Mouse (Mus musculus) frontal cortex, postnatal 36 days (tissue): Measurements from ENCODE around the gene Prss43.
A peak's percentile ranks its signal among the peaks of the same experiment; 100 is the strongest.
"Not testable (repeated sequence)": the region's sequence is repeated elsewhere in the genome, so short reads cannot be mapped to it uniquely, and the experiment has no call there.

Experiments used
- DNase-seq, 2 experiments: peaks; one replicate each; pipeline ENCODE4 v3.0.0; 2022; ENCODE audit warnings: low spot score in 2 of 2

The Prss43 gene

DNA sequence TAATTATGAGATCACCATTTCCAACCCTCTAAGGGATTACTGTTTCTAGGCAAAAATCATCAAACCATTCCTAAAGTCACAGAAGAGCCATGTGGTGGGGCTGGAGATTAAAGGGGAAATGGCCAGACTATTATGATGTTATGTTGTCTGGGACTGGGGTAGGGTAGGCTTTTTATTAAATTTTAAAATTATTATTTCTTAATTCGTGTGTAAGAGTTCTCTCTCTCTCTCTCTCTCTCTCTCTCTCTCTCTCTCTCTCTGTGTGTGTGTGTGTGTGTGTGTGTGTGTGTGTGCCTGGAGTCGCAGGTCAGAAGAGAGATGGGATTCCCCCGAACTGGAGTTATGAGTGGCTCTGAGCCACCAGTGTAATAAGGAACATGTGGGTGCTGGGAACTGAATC is at the start of gene Prss43:
TSS of gene Prss43 (plus strand) at position 301 of the 400 bp plus-strand sequence.
- DNase-seq: no peak

DNA sequence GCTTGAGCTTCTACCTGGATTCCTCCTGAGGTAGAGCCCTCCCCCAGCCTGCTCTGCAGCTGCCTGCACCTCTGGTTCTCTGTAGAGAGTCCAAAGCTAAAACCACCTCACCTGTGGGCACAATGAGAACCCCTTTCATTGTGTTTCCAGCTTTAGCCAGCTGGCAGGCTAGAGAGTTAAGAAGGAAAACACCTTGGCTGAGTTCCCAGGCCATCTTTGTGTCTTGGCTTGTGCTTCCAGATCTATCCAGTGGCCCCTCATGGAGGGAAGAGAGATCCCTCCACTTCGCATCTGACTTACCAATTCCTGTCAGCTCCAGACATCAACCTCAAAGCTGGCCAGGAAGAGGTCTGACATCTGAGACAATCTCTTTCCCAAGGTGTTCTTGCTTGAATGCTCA is 48.4 kb upstream of the Prss43 start:
- DNase-seq: no peak

DNA sequence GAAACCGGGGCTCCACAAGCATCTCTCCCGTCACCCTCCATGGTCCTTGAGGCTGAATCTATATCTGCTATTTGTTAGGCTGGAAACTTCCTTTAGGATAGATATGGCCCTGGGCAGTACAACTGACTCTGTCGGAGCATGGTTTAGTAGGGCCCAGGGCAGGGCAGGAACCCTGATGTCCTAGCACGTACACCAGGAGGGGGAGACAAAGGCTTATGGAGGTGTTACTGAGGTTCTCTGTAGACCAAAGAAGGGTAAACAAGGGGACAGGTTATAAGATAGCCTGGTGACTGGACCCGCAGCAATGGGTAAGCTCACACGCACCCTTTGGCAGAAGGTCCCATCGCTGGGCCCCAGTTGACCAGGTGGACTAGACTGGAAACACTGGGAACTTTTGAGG is 47.9 kb upstream of the Prss43 start:
- DNase-seq: no peak

DNA sequence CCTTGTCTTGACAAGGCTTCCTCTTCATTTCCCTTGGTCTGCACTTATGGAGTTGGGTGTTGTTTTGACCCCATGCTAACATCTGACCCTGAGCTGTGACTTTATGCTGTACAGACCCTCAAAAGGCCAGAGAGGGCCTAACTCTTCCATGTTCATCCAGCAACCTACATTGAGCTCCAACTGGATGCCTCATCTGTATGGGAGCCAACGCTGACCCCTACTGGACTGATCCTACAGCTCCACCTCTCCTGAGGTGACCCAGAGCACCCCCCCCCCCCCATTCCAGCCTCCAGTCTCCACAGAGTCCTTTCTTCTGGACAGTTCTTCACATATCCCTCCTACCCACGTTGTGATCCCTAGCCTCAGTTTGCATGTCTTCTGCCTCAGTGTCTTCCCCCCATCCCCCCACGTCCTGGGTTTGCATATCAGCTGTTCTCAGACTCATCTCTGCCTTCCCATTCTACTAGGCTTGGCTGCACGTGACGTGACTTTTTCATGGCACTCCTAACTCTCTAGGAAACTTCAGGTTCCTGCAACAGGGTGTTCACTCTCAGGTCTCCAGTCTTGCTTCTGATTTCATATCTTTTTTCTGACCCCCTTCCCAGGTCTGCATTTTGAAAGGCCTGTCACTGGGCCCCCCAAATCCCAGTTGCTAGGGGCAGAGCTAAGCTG is 47.1 kb upstream of the Prss43 start:
- no peak for DNase-seq

DNA sequence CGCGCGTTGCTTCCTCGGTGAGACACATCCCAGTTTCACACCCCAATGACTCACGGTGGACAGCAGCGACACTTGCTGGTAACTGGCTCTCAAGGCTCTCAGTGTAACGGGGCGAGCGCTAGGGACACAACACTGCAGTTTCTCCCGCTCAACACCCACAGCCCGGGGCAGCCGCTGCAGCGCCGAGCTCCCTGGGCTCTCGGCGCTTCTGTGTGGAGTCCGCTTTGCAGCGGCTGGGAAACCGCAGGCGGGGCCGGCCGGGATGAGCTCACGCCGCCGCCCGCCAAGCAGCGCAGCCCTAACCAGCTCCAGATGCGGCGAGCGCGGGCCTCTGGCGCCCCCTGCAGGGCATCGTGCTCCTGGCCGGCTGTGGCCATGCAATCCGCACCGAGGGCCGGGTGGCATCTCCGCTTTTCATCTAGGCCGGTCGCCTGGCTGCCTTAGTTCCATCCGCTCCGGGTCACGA is 45.2 kb upstream of the Prss43 start:
- peak; percentile 93 to 94 for DNase-seq

DNA sequence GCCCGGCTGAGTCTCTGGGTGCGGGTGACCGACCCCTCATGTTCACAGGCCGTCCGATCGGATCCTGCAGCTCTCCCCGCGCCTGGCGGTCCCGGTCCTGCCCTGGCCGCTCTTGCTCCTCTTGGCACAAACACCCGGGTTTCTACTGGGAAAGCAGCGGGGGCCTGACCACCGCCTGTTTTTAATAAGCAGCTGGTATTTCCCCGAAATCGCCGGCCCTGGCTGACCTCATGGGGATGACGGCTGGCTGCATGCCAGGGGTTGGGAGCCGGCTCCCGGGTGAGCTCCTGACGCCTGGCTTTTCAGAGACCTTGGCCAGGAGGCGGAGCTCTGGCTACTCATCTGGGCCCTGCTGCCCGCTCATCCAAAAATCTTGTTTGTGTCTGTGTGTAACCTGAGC is 44.8 kb upstream of the Prss43 start:
- DNase-seq: peak; percentile 64 to 78

DNA sequence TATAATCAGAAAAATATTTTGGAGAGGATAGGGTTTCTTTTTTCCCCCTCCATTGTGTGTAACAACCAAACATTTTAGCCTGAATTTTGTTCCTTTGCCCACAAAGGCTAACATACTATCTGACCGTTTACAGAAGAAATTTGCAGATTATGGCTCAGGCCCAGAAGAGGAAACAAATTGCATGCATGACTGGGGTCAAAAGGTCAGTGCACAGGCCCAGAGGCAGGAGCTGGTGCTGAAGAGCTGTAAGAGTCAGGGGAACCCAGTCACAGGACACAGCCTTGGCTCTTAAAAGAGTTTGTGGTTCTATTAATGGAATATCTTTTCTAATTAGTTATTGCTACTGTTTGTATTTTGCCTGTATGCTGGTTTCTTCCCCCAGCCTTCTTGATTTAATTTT is 42.9 kb upstream of the Prss43 start:
- DNase-seq: no peak

DNA sequence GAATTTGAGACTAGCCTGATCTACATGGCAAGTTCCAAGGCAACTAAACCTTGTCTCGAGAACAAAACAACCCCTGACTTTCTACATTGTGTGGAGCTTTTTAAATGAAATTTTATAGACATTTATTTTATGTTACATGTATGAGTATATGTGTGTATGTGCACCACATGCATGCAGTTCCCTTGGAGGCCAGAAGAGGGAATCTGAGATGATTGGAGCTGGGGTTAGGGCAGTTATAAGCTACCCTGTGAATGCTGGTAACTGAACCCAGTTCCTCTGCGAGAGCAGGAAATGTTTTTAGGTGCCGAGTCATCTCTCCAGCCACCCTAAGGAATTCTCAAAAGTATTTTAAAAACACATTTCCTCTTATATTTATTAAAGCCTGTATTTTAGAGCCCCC is 38.3 kb upstream of the Prss43 start:
- no peak for DNase-seq

DNA sequence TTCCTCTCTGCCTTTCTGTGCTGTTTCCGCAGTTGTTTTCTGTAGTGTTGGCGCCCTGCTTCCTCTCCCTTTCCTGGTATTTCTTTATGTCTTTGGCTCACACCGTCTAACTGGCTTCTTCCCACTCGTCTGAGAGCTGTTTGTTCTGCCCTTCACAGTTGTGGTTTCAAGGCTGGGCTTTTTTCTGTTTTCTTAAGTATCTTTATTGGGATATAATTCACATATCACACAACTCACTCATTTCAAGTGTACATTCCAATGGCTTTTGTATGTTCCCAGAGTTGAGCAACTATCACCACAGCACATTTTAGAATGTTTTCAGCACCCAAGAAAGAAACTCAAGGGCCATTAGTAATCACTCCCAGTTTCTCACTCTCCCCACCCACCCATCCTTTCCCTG is 36.0 kb upstream of the Prss43 start:
- DNase-seq: no peak

DNA sequence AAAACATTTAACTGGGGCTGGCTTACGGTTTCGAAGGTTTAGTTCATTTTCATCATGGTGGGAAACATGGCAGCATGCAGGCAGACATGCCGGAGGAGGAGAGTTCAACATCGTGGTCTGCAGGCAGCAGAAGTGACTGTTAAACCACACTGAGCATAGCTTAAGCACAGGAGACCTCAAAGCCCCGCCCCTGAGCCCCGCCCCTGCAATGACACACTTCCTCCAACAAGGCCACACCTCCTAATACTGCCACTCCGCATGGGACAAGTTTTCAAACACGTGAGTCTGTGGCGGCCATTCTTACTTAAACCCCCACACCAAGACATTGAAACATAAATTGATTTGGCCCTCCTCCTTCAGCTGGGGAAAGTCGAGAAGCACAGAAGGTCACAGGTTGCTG is 29.5 kb upstream of the Prss43 start:
- no peak for DNase-seq

DNA sequence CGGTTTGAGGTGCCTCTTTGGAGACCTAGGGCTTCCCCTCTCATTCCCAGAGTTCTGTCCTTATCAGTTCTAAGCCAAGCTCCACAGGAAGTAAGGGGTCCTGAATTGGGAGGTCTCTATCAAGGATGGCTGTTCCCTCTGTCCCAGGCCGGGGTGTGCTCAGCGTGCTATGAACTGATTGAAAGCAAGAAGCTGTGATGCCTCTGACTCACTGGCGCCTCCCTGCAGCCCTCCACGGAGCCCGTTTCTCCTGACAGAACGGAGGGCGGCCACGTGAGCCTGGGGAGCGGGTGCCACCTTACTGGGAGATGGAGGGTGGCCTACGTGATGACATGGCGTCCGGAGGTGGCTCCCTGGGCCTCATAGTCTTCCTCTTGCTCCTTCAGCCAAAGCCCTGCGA is 28.6 kb upstream of the Prss43 start, which contains the start of gene Prss42:
TSS of gene Prss42 (plus strand) at position 301 of the 400 bp plus-strand sequence.
- no peak for DNase-seq

DNA sequence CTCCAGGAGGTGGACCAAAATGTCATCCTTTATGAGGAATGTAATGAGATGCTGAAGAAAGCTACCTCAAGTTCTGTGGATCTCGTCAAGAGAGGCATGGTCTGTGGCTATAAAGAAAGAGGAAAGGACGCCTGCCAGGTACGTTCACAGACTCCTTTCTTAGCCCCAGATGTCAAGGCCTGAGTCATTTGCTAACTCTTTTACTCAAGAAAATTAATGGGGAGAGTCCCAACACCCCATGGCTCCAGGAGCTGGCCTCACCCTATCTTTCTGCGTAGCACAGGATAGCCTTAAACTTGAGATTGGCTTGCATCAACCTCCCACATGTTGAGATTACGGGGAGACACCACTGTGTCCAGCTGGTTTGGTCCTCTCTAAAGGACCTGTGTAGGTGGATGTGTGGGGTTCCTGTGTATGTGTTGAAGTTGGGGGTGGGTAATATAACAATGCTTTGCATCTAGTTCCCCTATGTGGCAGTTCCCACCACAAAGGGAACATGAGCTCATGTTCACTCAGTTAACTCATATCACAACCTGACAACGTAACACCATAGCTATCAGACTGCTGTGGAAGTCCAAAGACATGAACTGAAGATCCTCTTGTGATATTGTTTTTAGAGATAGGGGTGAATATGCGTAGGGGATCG is 25.5 kb upstream of the Prss43 start:
- no peak for DNase-seq

DNA sequence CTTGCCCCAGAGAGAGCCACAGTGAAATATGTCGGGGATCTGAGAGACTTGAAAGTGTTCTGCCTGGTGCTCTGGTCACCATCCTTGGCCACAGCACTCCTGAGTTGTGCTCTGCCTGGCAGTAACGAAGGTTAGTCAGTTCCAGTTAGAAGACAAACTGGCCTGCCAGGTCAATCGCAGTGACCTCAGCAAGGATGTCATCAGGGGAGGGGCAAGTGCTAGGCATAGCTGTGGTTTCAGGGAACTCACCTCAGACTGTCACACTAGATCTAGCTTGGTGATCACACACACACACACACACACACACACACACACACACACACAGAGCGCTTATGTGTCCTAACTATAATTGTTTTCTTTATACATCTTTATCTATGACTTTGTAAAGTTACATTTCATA is 23.2 kb upstream of the Prss43 start:
- DNase-seq: no peak

DNA sequence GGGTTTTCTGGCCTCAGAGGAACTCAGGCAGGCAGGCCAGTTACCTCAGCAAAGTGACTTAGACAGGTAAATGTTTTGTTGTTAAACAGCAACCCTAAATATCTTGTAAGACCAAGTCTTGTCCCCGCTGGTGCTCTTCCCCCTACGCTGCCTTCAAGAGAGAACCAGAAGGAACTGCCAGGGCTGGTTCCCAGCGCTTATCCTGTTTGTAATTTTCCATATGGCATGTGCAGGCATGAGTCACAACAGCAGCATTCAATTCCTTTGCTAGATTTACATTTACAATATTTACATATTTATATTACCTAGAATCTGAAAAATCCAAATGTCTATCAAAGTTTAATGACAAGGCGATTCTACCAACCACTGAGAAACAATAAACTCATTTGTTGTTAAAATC is 16.4 kb upstream of the Prss43 start:
- DNase-seq: peak; percentile 5 to 18

DNA sequence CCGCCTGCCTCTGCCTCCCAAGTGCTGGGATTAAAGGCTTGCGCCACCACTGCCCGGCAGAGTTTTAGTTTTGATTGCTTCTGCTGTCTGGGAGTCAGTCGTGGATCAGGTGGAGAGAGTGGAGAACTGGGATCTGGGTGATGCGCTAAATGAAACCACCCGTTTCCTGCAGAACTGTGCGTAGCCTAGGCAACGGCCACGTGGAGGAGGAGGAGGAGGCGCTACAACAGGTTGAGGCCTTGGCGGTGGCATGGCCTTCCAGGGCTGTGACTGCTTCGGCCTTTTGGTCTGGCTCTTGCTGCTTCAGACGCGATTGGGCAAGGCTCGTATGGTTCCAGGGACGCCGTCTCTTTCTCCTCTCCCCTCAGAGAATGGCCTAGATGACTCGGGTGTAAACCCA is 12.7 kb upstream of the Prss43 start, which contains the start of gene Prss44:
TSS of gene Prss44 (plus strand) at position 206 of the 400 bp plus-strand sequence.
- DNase-seq: no peak

DNA sequence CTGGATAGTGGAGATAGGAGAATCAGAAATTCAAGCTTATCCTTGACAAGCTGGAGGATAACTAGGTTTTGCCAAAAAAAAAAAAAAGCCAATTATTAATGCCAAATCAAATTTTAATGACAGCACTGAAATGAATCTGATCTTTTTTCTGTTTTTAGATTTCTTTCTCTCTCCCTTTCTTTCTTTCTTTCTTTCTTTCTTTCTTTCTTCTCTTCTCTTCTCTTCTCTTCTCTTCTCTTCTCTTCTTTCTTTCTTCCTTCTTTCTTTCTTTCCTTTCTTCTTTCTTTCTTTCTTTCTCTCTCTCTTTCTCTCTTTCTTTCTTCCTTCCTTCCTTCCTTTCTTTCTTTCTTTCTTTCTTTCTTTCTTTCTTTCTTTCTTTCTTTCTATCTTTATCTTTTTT is 5.9 kb upstream of the Prss43 start:
- not testable (repeated sequence) for DNase-seq

DNA sequence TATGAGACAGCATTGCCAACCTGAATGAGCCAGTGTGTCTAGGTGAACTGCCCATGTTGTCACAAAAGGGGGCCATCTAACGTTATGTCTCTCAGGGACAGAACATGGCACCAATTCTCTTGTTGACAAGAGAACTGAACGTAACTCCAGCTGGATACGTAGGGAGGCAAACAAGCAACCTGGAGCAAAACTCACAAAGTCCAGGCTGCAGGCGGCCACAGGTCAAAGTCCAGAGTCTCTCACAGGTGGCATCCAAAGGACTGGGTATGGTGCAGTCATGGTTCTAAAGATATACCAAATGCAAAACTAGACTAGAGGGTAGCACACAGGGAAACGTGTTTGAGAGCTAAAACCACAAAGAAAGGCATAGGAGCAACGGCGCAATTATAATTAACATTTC is 5.1 kb upstream of the Prss43 start:
- no peak for DNase-seq

DNA sequence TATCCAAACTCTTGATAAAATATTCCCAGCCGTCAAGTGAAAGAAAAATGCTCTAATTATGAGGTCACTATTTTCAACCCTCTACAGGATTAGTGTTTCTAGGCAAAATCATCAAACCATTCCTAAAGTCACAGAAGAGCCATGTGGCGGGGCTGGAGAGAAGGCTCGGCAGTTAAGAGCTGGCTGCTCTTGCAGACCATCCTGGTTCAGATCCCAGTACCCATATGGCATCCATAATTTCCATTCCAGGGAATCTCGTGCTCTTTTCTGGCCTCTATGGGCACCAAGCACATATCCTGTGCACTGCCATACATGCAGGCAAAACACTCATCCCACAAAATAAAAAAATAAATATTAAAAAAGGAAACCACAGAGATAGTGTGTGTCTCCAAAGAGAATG is 1.1 kb upstream of the Prss43 start:
- DNase-seq: no peak

DNA sequence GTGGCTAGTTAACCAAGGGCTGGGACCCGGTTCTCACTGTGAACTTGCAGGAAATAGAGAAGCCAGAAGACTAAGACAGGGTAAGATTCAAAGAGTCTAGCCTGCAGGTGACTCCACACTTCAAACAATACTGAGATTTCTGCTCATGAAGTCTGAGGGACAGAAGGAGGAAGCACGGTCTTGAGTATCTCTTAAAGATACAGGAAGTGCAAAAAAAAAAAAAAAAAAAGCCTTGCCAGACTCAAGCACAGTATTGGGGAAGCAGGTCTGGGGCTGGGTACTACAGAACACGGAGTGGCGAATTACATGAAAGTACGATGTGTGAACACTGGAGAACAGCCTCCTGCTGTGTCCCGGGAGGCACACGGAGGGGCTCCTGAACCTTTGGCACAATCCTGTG is 658 bp upstream of the Prss43 start:
- no peak for DNase-seq

DNA sequence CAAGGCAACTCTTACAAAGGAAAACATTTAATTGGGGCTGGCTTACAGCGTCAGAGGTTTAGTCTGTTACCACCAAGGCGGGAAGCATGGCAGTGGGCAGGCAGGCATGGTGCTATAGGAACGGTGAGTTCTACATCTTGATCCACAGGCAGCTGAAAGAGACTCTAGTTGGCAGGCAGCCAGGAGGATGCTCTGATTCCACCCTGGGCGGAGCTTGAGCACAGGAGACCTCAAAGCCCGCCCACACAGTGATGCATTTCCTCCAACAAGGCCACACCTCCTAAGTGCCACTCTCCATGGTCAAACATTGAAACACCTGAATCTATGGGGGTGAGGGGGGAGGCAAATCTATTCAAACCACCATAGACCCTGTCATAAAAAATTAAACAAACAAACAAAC is 6.5 kb downstream of the Prss43 start:
- DNase-seq: no peak

DNA sequence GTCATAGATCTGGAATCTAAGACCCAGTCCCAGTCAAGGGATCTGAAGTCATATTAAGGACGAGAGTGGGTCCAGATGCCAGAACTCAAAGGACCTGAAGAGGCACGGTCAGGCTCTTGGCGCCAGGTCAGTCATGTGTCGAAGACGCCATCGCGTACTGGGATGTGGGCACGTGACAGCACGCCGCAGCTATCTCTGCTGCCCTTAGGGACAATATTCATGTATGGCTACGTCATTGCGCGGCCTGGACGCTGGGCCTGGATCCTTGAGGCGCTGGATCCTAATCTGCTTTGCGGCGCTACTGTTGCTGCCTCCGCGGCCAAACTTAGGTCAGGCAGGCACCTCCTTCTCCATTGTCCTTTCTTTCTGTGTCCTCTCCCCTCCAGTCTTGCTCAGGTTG is 7.9 kb downstream of the Prss43 start, which contains the start of gene Prss45:
TSS of gene Prss45 (plus strand) at position 178 of the 400 bp plus-strand sequence.
- no peak for DNase-seq

DNA sequence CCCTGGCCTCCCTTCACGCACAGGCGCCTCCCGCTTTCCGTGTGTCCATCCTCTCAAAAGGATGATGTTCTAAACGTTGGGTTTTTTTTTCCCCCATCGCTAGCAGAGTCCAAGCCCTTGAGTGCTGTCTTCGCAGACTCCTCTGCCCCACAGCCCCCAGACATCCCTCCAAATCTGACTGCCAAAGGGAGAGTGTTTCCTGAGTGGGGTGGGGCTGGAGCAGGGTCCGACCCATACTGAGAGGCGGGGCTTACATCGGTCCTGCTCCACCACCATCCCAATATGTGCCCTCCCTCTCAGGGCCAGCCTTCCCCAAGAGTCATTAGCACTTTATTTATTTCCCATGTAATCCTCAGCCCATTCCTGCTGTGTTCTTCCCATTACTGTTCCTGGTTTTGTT is 8.5 kb downstream of the Prss43 start:
- DNase-seq: no peak

DNA sequence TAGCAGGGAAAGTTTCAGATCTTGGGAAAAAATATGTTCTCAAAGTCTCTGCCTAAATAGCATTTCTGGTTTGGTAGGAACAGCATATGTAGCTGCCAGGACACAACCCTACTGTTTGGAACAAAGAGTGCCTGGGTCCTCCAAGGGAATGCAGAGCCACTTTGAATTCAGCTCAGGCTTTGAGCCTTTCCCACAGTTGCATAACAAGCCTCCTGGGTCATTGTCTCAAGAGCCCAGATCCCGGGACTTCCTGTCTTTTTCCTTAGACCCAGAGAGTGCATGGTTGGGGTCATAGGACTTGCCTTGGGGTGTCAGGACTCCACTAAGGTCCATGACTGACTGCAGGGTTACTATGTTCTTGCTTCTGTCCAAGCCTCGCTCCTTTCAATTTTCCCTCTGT is 9.6 kb downstream of the Prss43 start:
- peak; percentile 5 to 28 for DNase-seq
